Mouse (Mus musculus): Measurements from ENCODE around the gene Pax6.

Pax6 gene

DNA sequence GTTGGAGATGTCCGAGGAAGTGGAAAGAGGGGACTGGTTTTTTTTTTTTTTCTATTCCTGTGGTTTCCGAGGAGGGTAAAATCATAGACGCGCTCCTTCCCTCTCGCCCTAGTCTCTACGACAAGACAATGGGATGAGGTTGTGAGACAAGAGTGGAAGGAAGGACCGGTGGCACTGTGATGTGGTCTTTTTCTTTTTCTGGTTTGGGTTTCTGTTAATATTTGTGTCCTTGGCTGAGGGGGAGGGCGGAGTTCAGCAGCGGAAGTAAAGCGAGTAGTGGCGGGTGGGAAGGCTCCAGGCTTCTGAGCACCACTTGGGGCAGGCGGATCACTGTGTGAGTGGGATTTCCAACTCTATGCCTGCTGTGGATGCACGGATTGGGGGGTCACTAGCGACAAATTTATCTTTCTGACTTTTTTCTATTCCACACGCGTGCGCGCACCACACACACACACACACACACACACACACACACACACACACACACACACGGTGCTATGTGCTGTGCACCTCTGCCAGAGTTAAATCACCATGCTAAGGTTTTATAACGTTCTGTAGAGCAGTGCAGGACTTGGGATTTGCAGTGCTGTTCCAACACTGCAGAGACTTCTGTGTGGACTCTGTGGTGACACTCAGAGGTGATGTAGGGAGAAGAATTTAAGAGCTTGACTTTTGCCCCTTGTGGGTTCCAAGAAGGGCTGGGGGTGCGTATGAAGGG is 14.1 kb downstream of the Pax6 start:
- DNase-seq (ENCODE audit: low spot score in 2 of 2) = no peak

DNA sequence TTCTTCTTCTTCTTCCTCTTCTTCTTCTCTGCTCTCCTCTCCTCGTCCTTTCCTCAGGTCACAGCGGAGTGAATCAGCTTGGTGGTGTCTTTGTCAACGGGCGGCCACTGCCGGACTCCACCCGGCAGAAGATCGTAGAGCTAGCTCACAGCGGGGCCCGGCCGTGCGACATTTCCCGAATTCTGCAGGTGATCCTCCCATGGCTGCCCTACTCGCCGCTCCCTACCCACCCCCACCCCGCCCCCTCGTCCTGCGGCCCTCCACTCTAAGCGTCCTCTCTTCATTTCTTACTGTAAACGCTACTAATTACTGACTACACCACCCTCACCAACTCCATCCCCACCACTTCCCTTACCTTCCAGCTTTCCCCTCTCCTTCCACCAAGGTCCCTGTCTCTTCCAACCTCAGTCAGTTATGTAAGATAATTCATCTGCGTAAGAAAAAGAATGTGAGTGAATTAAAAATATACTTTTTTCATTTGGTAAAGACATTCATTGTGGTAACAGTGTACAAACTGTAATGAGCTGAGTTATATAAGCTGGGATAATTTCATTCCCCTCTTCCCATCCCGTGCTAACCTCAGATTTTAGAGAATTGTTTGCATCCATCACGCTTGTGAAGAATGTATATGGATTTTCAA is 15.2 kb downstream of the Pax6 start:
- no peak for DNase-seq (ENCODE audit: low spot score in 2 of 2)

DNA sequence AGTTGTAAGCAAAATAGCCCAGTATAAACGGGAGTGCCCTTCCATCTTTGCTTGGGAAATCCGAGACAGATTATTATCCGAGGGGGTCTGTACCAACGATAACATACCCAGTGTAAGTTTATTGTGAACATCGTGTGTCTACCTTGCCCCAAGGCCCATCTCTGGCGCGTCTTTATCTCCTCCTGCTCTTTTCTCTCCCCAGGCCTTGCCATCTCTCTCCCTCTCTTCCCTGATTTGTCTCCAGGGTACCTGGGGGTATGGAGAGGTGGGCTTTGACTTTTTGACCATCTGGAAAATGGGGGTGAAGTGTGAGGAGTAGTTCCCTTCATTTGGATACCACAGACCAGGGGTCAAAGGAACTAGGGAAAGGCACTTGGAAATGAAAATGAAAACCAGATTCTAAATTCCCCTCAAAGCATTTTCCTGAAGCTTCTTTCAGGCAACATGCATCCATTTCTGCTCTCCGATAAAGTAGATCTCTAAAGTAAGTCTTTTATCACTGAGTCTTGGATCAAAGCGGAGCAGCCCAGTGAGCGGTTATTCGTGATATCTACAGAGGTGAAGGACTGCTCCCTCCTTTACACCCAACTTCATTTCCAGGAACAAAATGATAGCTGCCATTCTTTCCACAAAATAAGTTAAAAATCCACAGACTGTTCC is 16.4 kb downstream of the Pax6 start:
- DNase-seq (ENCODE audit: low spot score in 2 of 2) = no peak

DNA sequence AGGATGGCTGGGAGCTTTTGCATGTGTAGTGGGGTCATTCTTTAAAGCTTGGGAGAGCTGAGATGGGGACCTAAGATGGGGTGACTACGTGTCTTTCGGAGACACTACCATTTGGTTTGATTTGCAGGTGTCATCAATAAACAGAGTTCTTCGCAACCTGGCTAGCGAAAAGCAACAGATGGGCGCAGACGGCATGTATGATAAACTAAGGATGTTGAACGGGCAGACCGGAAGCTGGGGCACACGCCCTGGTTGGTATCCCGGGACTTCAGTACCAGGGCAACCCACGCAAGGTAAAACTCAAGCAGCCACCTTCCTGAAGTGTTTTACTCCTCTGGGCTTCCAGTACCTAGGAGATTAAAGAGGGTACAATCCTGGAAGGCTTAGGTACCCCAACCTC is 17.0 kb downstream of the Pax6 start:
- no peak for DNase-seq (ENCODE audit: low spot score in 2 of 2)

DNA sequence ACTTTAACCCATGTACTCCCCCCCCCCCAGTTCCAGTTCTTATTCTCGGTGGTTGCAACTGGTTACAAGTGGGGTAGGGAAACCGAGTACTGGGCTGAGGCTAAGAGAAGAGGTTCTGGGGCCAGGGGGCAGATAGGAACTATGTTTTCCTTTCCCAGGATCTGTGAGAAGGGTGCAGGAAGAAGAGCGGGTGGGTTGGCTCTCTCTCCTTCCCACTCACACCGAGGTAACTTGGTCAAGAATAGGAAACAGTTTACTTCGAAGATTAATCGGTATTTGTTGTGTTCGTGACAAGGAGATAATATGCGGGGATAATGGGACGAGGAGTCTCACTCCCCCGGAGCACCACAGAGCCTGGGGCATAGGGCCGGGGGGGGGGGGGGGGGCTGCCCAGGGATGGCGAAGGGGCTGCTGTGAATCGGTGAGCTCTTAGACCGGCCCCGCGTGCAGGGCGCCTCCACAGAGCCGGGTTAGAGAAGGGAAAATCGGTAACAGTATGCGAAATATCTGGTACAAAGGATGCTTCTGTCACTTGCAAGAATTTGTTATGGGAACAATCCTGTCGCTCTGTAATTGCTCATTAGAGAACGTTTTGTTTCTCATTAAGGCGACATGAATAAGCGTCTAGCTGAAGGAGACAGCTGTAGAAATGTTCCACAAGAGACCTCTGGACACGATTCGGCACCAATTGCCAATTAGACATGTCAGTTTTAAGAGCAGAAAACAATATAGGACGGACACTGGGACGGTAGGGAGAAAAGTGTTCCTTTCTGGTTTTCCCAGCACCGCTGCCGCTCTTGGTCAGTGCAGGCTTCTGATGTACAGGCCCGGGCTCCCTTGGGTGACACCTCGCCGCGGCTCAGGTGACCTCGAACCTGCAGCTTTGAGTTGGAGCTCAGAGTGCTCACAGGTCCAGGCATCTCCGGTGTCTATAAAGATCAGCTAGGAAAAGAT is 17.9 kb downstream of the Pax6 start:
- no peak for DNase-seq (ENCODE audit: low spot score in 2 of 2)

DNA sequence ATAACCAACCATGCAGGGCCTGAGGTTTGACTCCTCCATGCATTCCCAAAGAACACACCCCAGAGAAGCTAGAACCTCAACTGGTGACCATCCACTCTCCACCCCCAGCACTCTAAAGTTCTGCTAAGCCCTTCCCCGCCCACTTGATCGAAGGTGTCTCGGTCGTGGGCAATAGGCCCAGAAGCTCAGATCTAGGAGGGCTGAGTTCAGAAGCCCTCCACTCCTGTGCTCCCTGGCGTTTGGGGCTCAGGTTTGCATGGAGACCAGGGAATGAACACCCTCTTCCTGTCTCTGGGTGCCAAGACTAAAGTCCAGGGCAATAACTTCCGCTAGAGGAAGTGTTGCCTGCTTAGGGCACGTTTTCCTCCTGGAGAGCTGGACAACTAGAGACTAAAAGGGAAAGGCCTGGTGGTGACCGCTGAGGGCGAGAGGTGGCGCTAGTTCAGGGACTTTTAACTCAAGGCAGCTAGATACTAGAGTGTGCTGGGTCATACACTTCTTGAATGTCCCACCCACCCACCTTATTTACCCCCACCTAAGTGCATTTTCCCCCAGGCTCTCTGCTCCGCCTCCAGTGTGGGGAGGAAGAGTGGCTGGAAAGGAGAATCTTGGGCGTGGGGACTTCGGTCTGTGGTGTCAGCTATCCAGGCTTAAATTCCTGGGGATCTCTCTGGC is 18.8 kb downstream of the Pax6 start:
- DNase-seq (ENCODE audit: low spot score in 2 of 2) = no peak

DNA sequence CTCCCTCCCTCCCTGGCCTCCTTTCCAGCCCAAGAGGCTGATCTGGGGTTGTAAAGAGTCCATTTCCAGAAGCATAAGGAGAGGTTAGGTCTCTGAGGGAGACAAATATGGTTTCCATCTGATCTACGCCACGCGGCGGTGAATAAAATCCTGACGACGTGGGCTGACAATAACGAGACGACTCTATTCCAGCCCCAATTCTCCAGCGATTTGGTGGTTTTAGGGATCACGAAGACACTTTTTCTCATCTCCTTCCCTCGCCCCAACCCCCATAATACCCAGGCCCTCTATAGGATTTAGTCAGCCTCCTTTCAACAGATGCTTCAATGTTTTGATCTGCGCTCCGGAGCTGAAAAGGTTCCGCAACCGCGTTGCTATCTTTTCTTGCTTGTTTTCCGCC is 19.3 kb downstream of the Pax6 start:
- no peak for DNase-seq (ENCODE audit: low spot score in 2 of 2)

DNA sequence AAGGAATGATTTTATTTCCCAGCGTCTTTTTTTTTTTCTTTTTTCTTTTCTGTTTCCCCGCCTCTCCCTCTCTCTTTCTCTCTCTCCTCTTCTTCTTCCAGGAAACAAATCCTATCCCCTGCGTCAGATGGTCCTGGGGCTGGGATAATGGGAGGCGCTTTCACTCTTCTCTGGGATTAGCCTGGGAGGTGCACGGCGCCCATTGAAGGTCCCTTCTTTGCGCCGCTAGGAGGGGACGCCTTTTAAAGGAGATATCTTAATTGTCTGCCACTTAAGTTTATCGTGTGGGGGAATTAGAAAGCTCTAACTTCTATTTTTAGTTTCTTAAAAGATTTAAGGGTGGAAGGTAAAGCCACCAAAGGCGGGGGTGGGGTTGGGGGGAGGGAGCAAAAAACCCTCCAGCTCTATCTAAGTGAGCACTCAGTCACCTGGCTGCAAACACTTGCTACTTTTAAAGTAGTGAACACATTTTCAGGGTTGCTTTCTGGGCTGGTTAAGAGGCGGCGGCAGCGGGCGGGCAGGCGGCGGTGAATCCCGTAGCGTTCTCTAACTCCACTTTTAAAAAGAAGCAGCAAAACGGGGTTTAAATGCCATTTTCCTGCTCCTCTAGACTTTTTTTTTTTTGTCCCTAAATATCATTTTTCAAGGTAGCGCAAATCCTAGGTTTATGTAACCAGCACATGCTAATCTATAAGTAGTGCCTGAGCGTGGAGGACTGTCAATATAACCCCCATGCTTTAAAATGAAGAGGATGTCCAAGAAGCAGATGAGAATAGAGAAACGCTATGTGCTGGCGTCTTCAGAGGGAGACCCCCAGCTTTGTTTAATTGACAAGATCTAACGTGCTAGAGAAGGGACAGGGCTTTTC is 20.0 kb downstream of the Pax6 start:
- DNase-seq (ENCODE audit: low spot score in 2 of 2) = no peak

DNA sequence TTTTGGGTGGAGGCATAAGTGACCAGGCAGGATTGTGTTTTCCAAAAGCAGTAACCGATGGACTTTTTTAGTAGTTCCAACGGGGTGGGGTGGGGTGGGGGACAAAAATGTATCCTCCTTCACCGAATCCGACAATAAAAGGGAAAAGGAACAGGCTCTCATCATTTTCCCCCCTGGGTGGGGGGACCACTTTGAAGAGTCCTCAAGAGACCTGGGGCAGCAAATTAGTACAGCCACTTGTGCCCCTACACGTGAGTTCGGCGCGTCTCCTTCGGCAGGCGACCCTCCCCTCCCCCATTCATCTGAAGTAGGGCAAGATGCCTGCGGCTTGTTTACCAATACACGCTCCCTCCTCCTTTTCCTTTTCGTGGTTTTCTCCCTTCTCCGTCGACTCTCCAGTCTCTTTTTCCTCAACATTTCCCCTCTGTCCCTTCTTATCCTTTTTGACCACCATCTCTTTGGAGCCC is 20.6 kb downstream of the Pax6 start:
- DNase-seq (ENCODE audit: low spot score in 2 of 2) = no peak

DNA sequence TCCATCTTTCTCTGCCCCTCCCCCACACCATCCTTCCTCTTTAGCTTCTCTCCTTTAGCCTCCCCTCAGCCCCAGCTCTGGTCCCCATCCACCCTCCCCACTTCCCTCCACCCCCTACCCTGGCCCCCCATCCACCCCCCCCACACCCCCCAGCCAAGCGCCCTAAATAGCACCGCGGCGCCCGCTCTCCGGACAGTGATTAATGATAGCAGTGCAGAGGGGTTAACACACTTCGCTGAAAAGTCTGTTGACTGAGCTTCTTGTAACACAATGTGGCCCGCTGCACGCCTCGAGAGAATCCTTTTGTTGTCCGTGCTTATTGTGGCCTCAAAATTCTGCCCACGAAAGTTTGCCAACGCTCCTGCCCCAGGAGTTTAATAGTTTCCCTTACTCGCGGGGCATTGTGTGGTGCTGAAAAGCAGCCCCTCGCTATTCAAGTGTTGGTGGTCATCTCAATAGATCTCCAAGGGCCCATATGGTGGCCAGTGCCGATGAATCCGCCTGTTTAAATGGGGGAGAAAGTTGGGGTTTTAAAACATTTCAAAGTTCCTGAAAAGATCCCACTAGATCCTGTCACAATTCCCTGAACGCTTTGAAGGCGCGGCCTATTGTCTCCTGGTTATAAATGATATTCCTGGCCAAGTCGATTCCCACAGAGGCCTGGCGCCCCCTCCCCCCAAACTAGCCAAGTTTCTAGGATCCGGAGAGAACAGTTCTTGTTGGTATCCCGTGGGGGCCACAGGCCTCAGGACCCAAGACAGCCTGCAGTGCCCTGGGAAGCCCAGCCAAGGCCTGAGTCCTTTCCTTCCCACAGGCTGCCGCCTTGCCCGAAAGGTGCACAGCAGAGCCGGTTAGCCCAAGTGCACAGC is 21.3 kb downstream of the Pax6 start:
- DNase-seq (ENCODE audit: low spot score in 2 of 2) = no peak

DNA sequence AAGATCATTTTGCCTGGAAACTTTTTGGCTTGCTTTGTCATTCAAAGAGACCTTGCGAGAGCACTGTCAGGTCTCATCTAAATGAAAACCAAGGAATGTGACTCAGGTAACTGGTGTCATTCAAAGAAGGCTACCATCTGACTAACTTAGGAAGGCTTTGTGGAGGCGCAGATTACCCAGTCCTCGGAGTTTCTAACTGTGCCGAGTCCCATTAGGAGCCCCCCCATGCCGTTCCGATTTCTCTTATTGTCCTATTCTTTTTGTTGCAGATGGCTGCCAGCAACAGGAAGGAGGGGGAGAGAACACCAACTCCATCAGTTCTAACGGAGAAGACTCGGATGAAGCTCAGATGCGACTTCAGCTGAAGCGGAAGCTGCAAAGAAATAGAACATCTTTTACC is 22.6 kb downstream of the Pax6 start:
- no peak for DNase-seq (ENCODE audit: low spot score in 2 of 2)

DNA sequence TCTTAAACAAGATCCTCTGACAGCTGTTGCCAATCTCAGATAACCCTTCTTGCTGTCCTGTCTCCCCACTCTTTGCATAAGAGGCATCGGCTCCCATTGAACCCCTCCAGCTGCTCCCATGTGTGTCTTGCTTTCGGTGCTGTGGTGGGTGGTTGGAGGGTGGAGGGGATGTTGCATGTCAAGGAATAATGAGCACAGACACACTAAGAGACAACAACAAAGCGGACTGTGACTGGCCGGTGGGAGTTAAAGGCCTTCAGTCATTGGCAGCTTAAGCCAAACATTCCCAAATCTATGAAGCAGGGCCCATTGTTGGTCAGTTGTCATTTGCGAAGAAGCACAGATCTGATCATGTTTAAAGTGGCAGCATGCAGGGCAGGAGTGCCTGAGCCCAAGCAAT is 29.0 kb downstream of the Pax6 start:
- DNase-seq (ENCODE audit: low spot score in 2 of 2) = no peak

DNA sequence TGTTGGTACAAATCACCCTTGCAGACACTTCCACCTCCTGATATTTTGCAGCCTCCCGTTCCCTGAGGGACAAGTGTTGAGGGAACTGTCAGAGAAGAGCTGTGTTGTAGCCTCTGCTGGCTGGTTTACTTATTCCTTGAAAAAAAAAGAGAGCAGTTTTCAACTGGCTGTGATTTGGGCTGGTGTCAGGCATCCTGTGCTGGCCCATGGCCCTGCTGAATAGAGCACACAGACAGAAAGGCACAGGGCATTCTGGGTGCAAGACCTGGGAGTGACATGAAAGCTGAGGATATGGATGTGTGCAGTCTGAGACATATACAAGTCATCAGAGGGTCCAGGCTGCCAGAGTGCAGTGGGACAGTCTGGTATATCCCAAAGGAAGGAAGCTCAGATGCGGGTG is 29.9 kb downstream of the Pax6 start:
- no peak for DNase-seq (ENCODE audit: low spot score in 2 of 2)

DNA sequence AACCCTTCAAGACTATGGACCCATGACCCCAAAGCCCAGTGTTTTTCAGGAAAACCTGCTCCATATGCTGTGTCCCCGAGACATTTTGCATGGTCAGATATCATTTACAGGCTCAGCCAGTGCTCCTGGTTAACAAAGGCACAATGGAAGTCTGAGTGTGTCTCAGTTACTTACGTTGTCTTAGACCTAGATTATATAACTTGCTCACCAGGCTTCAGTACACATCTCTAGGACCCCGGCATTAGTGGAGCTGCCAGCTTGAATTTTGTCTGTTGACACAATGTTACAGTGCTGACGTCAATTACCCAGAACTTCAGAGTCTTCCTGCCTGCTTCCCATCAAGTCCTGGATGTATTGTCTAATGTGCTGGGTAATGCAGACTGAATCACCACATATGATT is 33.1 kb downstream of the Pax6 start:
- no peak for DNase-seq (ENCODE audit: low spot score in 2 of 2)

DNA sequence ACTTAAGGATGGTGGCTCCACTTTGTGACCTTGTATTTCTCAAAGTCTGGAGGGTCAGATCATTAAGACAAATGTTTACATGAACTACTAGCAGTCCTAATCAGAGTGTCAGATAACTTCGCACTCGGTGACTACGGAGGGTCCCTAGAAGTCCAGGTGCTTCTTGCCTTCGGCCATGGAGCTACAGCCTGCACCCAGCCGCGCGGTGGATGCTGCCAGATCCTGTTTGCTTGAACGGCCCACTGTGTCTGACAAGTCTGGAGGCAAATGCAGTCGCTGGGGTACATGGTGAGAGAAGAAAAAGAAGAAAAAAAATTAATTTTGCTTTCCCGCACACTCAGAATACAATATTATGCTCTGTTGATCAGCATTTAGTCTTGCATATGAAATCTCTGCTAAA is 33.9 kb downstream of the Pax6 start:
- no peak for DNase-seq (ENCODE audit: low spot score in 2 of 2)

DNA sequence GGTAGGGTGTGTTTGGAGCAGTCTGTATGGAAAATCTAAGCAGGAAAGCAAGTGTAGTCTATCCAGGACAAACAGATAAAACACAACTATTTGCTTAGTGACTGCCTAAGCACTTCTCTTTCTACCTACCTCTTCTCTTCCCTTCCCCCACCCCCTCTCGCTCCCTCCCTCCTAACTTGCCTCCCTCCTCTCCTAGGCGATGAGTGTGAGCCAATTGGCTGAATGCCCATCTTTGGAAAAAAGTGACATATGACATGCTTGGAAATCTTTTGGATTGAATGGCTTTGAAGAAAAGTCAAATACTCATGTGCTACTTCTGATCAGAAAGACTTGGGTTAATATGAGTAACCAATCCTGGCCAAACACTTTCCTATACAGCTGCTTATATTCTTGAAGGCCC is 36.6 kb downstream of the Pax6 start:
- DNase-seq (ENCODE audit: low spot score in 2 of 2) = no peak

DNA sequence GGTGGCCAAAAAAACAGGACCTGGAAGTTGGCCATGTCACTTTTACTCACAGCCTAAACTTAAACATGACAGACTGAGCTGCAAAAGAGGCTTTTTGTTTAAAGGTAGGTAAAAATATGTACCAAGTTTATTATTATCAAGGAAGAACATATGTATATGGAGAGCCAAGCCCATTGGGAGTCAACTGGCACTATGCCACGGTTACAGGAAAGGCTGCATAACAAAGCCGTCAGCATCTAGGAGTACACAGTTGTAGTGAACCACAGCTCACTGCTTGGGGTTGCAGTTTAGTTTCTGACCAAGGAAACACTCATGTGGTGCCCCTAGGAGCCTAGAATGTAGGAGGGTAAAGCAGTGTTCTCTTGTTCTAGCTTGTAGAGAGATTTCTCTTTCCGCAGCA is 40.4 kb downstream of the Pax6 start:
- no peak for DNase-seq (ENCODE audit: low spot score in 2 of 2)

DNA sequence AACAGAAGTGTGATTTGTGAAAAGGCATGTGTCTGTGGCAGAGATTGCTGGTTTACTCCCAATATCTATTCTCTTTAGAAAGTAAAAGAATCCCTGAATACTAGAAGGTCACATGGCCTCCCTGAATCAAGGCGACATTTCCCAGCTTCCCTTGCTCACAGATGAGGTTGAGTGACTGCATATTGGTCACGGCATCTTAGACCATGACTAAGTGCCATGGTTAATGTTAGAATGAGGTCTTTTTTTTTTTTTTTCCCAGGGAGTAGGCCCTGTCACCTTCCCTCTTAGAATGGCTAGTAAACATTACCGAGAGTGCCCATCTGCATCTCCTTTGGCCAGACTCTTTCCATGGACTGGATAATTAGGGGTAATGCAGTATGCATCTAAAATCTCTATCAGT is 41.8 kb downstream of the Pax6 start:
- DNase-seq (ENCODE audit: low spot score in 2 of 2) = no peak

DNA sequence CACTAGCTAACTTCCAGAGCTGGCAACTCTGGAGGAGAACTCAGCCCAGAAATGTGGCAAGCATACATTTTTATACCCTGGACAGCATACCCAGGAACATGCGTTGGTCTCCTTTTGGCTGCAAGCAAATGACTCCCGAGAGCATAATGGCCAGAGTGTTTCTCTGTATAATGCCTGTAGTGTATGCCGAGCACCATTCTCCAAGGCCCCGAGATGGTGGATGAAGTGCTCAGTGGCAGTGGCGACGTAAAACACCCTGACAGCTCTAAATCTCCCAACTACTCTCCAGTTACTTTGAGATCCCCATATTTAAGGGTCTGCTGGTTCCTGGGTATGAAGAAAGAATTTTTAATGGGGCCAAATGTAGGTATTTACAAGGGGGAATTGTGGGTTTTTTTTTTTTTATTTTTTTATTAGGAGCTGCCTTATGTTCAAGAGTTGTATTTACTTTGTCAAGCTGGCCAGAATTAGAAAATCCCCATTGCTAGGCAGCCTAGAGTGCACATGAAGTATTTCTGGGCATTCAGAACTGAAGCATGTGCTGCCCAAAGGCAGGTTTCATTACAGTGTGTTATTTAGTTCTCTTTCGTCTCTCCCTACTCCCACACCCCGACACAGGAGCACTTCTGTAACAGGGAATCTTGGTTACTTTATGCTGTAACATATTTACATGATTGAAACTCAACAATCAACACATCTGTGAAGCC is 46.9 kb downstream of the Pax6 start:
- no peak for DNase-seq (ENCODE audit: low spot score in 2 of 2)

Data from right cerebral cortex, adult 2 months (tissue).